Mouse (Mus musculus) activated CD4-positive, CD25-positive, alpha-beta regulatory T cell, adult 9 weeks (primary cell): ENCODE measurements around the gene Tgm6. TPM values are rescaled to one million over a fixed set of nuclear protein-coding genes. Genes with fewer than 3 reads are reported as not detected.

Source experiments
- polyA plus RNA-seq: library from polyadenylated mRNA; unstranded; fragments of 100-300 nt; shearing (Covaris generic); gene quantifications from one replicate; pipeline ENCODE4 v1.2.1, GENCODE M21; 2017

Gene Tgm6
- polyA plus RNA-seq = not detected

DNA sequence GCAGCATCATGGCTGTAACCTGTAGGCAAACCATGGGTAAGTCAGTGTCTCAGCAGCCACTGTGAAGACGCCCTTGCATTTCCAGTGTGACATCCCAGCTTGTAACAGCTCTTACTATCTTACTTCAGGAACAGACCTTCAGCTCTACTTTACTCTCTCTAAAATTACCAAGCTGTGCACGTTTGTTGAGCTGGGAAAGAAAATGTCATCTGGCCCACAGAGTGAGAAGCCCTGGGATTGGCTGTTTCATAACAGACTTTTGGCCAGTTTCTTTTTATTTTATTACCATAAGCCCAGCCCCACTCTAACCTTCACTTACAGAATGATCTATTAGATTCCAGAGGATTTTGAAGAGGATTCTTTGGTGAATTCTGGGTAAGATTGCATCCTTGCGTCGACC, at the start of gene Tgm6:
TSS of gene Tgm6 (plus strand) at position 301 of the 400 bp plus-strand sequence.

DNA sequence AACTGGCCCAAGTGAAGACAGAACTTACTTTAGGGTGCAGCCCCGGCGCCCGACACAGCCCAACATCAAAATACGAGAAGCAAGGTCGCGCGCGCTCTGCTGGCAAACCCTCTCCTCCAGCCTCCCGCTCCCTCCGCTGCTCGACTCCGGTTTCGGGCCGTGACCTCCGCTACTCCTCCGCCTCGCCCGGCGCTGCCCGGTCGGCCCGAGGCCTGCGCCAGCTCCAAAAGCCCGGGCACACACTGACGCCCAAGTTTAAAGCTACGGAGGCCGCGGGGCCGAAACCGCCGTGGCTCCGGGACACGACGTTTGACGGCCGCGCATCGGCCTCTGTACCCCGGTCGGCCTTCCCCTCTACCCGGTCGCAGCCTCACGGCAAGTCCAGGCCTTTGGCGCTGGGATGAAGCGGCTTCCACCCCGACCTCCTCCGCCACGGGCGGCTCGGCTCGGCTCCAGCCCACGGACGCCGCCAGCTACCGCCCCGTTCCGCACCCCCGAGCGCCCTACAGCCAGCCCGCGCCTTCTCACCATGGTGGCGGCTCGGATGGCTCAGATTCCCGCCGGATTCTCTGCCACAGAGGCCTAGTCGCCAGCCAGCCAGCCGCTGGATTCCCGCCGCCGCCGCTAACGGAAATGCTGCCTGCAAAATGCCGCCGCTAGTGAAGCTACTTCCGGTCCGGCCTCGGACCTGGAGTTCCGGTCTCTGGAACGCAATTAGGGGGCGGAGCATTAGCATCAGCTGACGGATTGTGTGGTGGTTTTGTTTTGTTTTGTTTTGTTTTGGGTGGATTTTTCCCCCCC, 66.7 kb downstream of the Tgm6 start, which contains the start of gene Snrpb:
TSS of gene Snrpb (minus strand) at position 698 of the 801 bp plus-strand sequence.

DNA sequence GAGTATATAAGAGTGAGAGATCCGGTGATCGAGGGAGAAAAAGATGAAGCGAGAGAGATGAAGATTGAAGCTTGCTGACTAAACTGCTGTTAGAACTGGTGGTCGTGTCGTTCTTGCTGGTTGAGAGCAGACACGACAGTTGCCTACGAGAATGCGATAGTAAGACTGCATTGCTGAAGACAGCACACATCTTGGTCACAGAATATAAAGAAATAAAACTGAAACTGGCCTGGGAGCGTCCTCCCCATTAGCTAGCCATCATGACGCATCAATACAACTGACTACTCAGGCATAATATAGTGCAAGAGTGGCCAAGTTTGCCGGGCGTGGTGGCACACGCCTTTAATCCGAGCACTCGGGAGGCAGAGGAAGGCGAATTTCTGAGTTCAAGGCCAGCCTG, 82.7 kb downstream of the Tgm6 start, which contains the start of gene Tmc2:
TSS of gene Tmc2 (plus strand) at position 301 of the 400 bp plus-strand sequence.

Other genes starting within 250 kb of the Tgm6 start
- not detected for gene Tgm3, start 100.1 kb upstream of the Tgm6 start, polyA plus RNA-seq
- gene Snrpb, start 67.0 kb downstream of the Tgm6 start, polyA plus RNA-seq = 419 TPM
- not detected for gene Tmc2, start 82.8 kb downstream of the Tgm6 start, polyA plus RNA-seq
- gene Nop56, start 162.0 kb downstream of the Tgm6 start, polyA plus RNA-seq = 273 TPM
- gene Idh3b, start 172.1 kb downstream of the Tgm6 start, polyA plus RNA-seq = 195 TPM
- gene Ebf4, start 182.8 kb downstream of the Tgm6 start, polyA plus RNA-seq = not detected